ENCODE assay signal across 8 mouse cellular contexts in genomic region chr10:79853860-79854795, GRCm38 (mm10). TPM values are rescaled to one million over a fixed set of nuclear protein-coding genes. Genes with fewer than 3 reads are reported as not detected.
DNase-seq lines count a peak whose midpoint lies in the region; ATAC-seq and TF ChIP-seq lines count a peak whose summit lies in the region.

Gene Ptbp1, plus strand, starts transcription at chr10:79854427.

- H3K9me3 ChIP-seq in embryonic facial prominence, embryonic 15.5 days (replicated peaks): no peaks in the 10 kb centered on the region
- H3K9me3 ChIP-seq in limb, embryonic 14.5 days (ENCODE audit: control insufficient read depth, low read length): no peaks in the 10 kb centered on the region
- no peaks in the 10 kb centered on the region for H3K9me3 ChIP-seq in midbrain, postnatal 0 days (ENCODE audit: low read length)

- H3K27ac ChIP-seq in bone marrow, adult 2 months (ENCODE audit: control insufficient read depth, insufficient read depth, low read depth, low read length, poor library complexity): peak within 1 kb of the TSS; percentile 98
- peak within 1 kb of the TSS; percentile 100 for H3K27ac ChIP-seq in embryonic facial prominence, embryonic 15.5 days (replicated peaks)
- peak within 1 kb of the TSS; percentile 99 for H3K27ac ChIP-seq in limb, embryonic 14.5 days (replicated peaks; ENCODE audit: low read depth, low read length)
- H3K27ac ChIP-seq in midbrain, postnatal 0 days (ENCODE audit: low read depth, low read length): peak within 1 kb of the TSS; percentile 100

- TF ChIP-seq POLR2A in bone marrow, adult 2 months (IDR thresholded peaks at IDR 0.05; ENCODE audit: borderline replicate concordance, control insufficient read depth, low read depth, low read length): peak; percentile 94
- peak; percentile 91; the same call in 1 of the 2 replicates for TF ChIP-seq POLR2A in limb, embryonic 14.5 days (IDR thresholded peaks at IDR 0.05; ENCODE audit: borderline replicate concordance, extremely low read depth, insufficient read depth, insufficient read length)

- peak within 1 kb of the TSS; percentile 100 for H3K9ac ChIP-seq in embryonic facial prominence, embryonic 15.5 days
- peak within 1 kb of the TSS; percentile 99 for H3K9ac ChIP-seq in limb, embryonic 14.5 days (ENCODE audit: low read depth, low read length, severe bottlenecking)
- peak within 1 kb of the TSS; percentile 99 for H3K9ac ChIP-seq in midbrain, postnatal 0 days (replicated peaks; ENCODE audit: low read length, poor library complexity, severe bottlenecking)

- peaks cover 20% of the 10 kb centered on the region for H3K36me3 ChIP-seq in embryonic facial prominence, embryonic 15.5 days
- H3K36me3 ChIP-seq in limb, embryonic 14.5 days (ENCODE audit: control insufficient read depth, insufficient read depth, low read length): peaks cover 35% of the 10 kb centered on the region
- H3K36me3 ChIP-seq in midbrain, postnatal 0 days (ENCODE audit: insufficient read depth, low read length): peaks cover 3% of the 10 kb centered on the region; the same call in 1 of the 2 replicates

- peaks cover 17% of the 10 kb centered on the region for H3K4me1 ChIP-seq in bone marrow, adult 2 months (ENCODE audit: control insufficient read depth, insufficient read depth, low read length)
- H3K4me1 ChIP-seq in embryonic facial prominence, embryonic 15.5 days: peaks cover 62% of the 10 kb centered on the region
- peaks cover 47% of the 10 kb centered on the region for H3K4me1 ChIP-seq in limb, embryonic 14.5 days (ENCODE audit: control insufficient read depth, insufficient read depth, low read length)
- H3K4me1 ChIP-seq in midbrain, postnatal 0 days (ENCODE audit: insufficient read depth, low read length): peaks cover 41% of the 10 kb centered on the region

- peak within 1 kb of the TSS; percentile 91 for H3K4me2 ChIP-seq in embryonic facial prominence, embryonic 15.5 days (replicated peaks)
- H3K4me2 ChIP-seq in limb, embryonic 14.5 days (replicated peaks; ENCODE audit: low read depth, low read length, severe bottlenecking): peak within 1 kb of the TSS; percentile 98
- H3K4me2 ChIP-seq in midbrain, postnatal 0 days (ENCODE audit: low read depth, low read length, poor library complexity, severe bottlenecking): peak within 1 kb of the TSS; percentile 93

- H3K27me3 ChIP-seq in embryonic facial prominence, embryonic 15.5 days: no peaks in the 10 kb centered on the region
- H3K27me3 ChIP-seq in limb, embryonic 14.5 days (ENCODE audit: control insufficient read depth, insufficient read depth, low read length): no peaks in the 10 kb centered on the region
- no peaks in the 10 kb centered on the region for H3K27me3 ChIP-seq in midbrain, postnatal 0 days (ENCODE audit: insufficient read depth, low read length)

- under 1% methylated on average over 75 of the region's 75 CpGs for WGBS in bone marrow, adult 2 months
- under 1% methylated on average over 75 of the region's 75 CpGs for WGBS in embryonic facial prominence, embryonic 15.5 days
- WGBS in limb, embryonic 14.5 days: under 1% methylated on average over 75 of the region's 75 CpGs
- WGBS in midbrain, postnatal 0 days: under 1% methylated on average over 74 of the region's 75 CpGs

- H3K4me3 ChIP-seq in bone marrow, adult 2 months (replicated peaks; ENCODE audit: control insufficient read depth, low read depth, low read length): peak within 1 kb of the TSS; percentile 95
- H3K4me3 ChIP-seq in embryonic facial prominence, embryonic 15.5 days (replicated peaks): peak within 1 kb of the TSS; percentile 97
- H3K4me3 ChIP-seq in limb, embryonic 14.5 days (replicated peaks; ENCODE audit: low read length): peak within 1 kb of the TSS; percentile 99
- H3K4me3 ChIP-seq in midbrain, postnatal 0 days (ENCODE audit: low read depth, low read length): peak within 1 kb of the TSS; percentile 93

- no peak for TF ChIP-seq CTCF in bone marrow, adult 2 months (IDR thresholded peaks at IDR 0.05; ENCODE audit: control insufficient read depth, insufficient read depth, low read length)
- no peak; the same call in 1 of the 2 replicates for TF ChIP-seq CTCF in midbrain, postnatal 0 days (IDR thresholded peaks at IDR 0.05)

- peak; percentile 92 for ATAC-seq in embryonic facial prominence, embryonic 15.5 days (ENCODE audit: insufficient number of reproducible peaks, low FRiP score, low TSS enrichment, low read depth)
- ATAC-seq in limb, embryonic 14.5 days (ENCODE audit: low FRiP score, low read depth): peak; percentile 91
- ATAC-seq in midbrain, postnatal 0 days (ENCODE audit: low FRiP score): peak; percentile 94

- DNase-seq in 416B (ENCODE audit: low read depth): peak; percentile 100
- DNase-seq in heart, adult 8-10 months (ENCODE audit: low spot score): peak; percentile 98
- DNase-seq in kidney, adult 9 months: peak; percentile 99
- DNase-seq in limb, embryonic 14.5 days (ENCODE audit: low spot score): peak; percentile 100
- DNase-seq in midbrain, postnatal 0 days (ENCODE audit: low spot score): peak; percentile 100
- peak; percentile 98 for DNase-seq in spleen, postnatal 14 days (ENCODE audit: low spot score in 2 of 2)

RNA-seq across cellular contexts. Expression of gene Ptbp1, which starts in this region (rescaled TPM):
- 113 and 188 TPM in 2 replicates for polyA plus RNA-seq in bone marrow, adult 2 months (2011; ENCODE audit: insufficient read depth, insufficient read length, low replicate concordance, missing spikeins)
- 299 and 325 TPM in 2 replicates for polyA plus RNA-seq in embryonic facial prominence, embryonic 15.5 days (2015; fragmentation: Nextera tagmentation; extraction: Ambion mirVana)
- 10 to 100 TPM; 45.4 to 57.7 (median 49.9) TPM for total RNA-seq in heart, adult 8-10 months (2022)
- polyA plus RNA-seq in limb, embryonic 14.5 days (2012; rRNA removed): 536 and 644 TPM in 2 replicates
- 262 and 279 TPM in 2 replicates for polyA plus RNA-seq in limb, embryonic 14.5 days (2014; fragmentation: Nextera tagmentation; extraction: Ambion mirVana)
- 114 and 119 TPM in 2 replicates for total RNA-seq in midbrain, postnatal 0 days (2014; rRNA removed)
- 46.2 and 49.7 TPM in 2 replicates for polyA plus RNA-seq in midbrain, postnatal 0 days (2015; fragmentation: Nextera tagmentation; extraction: Ambion mirVana)

Comparison
In these comparisons a context has a peak if more than half of its experiments do, and no peak if none do; other contexts are left out.
1. Peak in every context shown above with its lines: DNase-seq, ATAC-seq, H3K4me3 ChIP-seq and H3K27ac ChIP-seq.